Mouse (Mus musculus) heart, postnatal 0 days (tissue): ENCODE results near the gene Gm11239.
"Not testable (repeated sequence)": the region's sequence is repeated elsewhere in the genome, so short reads cannot be mapped to it uniquely, and the experiment has no call there.

Experiments used
- CTCF ChIP-seq: IDR thresholded peaks from 2 replicates; pipeline ENCODE4 v1.5.1; 2016; ENCODE audit warnings: antibody characterized with exemption, control low read depth, low read depth
- EP300 ChIP-seq: IDR thresholded peaks from 2 replicates; pipeline ENCODE4 v1.6.1; 2016; ENCODE audit warnings: antibody characterized with exemption, low read depth

- not testable (repeated sequence) for TF ChIP-seq CTCF, EP300
Measured at GRCm38 (mm10) chr4:73661864-73662263, 6.3 kb upstream of the Gm11239 start.
